Mouse (Mus musculus) kidney, adult 2 months (tissue): Measurements from ENCODE around the gene Spen.

Experiments
- CTCF ChIP-seq: fragments of 200-500 bp; conservative IDR thresholded peaks from 2 replicates; pipeline ENCODE4 v1.5.1; 2011; ENCODE audit warnings: low read depth, mild to moderate bottlenecking, control low read depth, low read length, moderate library complexity, mixed read lengths; ENCODE audit not compliant: insufficient read depth, insufficient read length
- POLR2A ChIP-seq: fragments of 200-500 bp; IDR thresholded peaks from one replicate; pipeline ENCODE4 v1.6.1; 2011; ENCODE audit warnings: low read depth, low read length, control low read depth

GRCm38 (mm10) chr4:141423691-141424431 is 114.5 kb downstream of the Spen start:
- no peak for TF ChIP-seq CTCF
- TF ChIP-seq POLR2A = no peak
